Mouse (Mus musculus) heart, adult 2 months (tissue): ENCODE data around the gene Gm37240. TPM values are rescaled to one million over a fixed set of nuclear protein-coding genes. Genes with fewer than 3 reads are reported as not detected.
A peak's percentile ranks its signal among the peaks of the same experiment; 100 is the strongest.

Experiments
- DNase-seq, 2 experiments: peaks; one replicate each; pipeline ENCODE4 v3.0.0; 2021
- H3K27ac ChIP-seq: fragments of 200-600 bp; 2 replicates; pipeline ENCODE4 v1.8.1; 2022
- H3K27me3 ChIP-seq: fragments of 200-500 bp; 2 replicates; pipeline ENCODE4 v1.6.1; 2012; ENCODE audit warnings: mild to moderate bottlenecking, low read length, inconsistent platforms, mixed read lengths; ENCODE audit not compliant: control insufficient read depth, insufficient read depth
- H3K36me3 ChIP-seq: fragments of 200-500 bp; 2 replicates; pipeline ENCODE4 v1.6.1; 2012; ENCODE audit warnings: low read length, inconsistent platforms; ENCODE audit not compliant: control insufficient read depth, insufficient read depth
- H3K4me1 ChIP-seq: fragments of 200-500 bp; 2 replicates; pipeline ENCODE4 v1.6.1; 2011; ENCODE audit warnings: low read length; ENCODE audit not compliant: control insufficient read depth, insufficient read depth
- H3K4me3 ChIP-seq: fragments of 200-600 bp; 2 replicates; pipeline ENCODE4 v1.8.1; 2022
- H3K79me2 ChIP-seq: fragments of 200-500 bp; replicated peaks from 2 replicates; pipeline ENCODE4 v1.6.1; 2012; ENCODE audit warnings: mild to moderate bottlenecking, inconsistent platforms, low read length, moderate library complexity, mixed read lengths; ENCODE audit not compliant: control insufficient read depth, insufficient read depth
- H3K9ac ChIP-seq: fragments of 200-500 bp; 2 replicates; pipeline ENCODE4 v1.6.1; 2012; ENCODE audit warnings: low read depth, mild to moderate bottlenecking, control low read depth, inconsistent platforms, low read length, mixed read lengths
- CTCF ChIP-seq: fragments of 200-600 bp; IDR thresholded peaks from 2 replicates; pipeline ENCODE4 v1.8.1; 2022; ENCODE audit warnings: antibody characterized with exemption, mild to moderate bottlenecking, moderate library complexity
- EP300 ChIP-seq: fragments of 200-500 bp; IDR thresholded peaks from 2 replicates; pipeline ENCODE4 v1.6.1; 2011; ENCODE audit warnings: low read depth, low read length, control low read depth; ENCODE audit not compliant: insufficient read depth
- POLR2A ChIP-seq: fragments of 200-500 bp; IDR thresholded peaks from 2 replicates; pipeline ENCODE4 v1.6.1; 2011; ENCODE audit warnings: mild to moderate bottlenecking, low read depth, low read length, control low read depth; ENCODE audit not compliant: insufficient read depth
- WGBS: fragments of 180-500 bp; shearing (Covaris S2); methylation state at CpG from one replicate; pipeline ENCODE4 v1.1.7; 2018; 5-methylcytosine and 5-hydroxymethylcytosine counted together
- intact Hi-C: fragments of 180-260 bp; cut with DNase I; formaldehyde crosslinking; loops from one replicate; pipeline ENCODE4 v1.15.1; 2025
- polyA plus RNA-seq: library from polyadenylated mRNA; depleted of rRNA; stranded (reverse); fragments of >200 nt; gene quantifications from 2 replicates; pipeline ENCODE4 v1.2.3, GENCODE M21; 2012
- total RNA-seq, 2 experiments: library from RNA; stranded (reverse); gene quantifications; 2 replicates each; pipeline ENCODE4 v1.2.3; 2021

Gm37240 gene
- total and polyA plus RNA-seq, 3 experiments = 25.0 to 45.3 (median 36.6) TPM

DNA sequence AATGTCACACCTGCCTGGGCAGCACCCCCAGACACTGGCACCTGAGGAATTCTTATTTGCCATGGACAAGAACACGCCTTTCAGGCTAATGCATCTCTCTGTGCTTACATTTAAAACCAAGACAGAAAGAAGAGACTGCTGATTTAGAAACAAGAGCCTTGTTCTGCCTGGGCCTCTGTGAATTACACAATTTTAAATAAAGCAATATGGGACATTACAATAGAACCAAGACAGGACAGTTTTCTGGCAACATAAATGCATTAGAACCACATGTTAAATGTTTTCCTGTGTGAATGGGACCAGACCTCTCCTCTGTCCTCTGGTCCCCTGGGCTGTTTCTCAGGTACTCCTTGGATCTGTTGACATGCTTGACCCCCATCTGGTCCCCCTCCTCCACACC is 1111.2 kb downstream of the Gm37240 start:
- Histone ChIP-seq H3K9ac (no peak overlapping the region), H3K27ac (no peak overlapping the region), H3K79me2 (no peaks in the 10 kb centered on the region), H3K4me3 (no peak overlapping the region), H3K27me3 (no peaks in the 10 kb centered on the region), H3K36me3 (no peaks in the 10 kb centered on the region), H3K4me1 (no peaks in the 10 kb centered on the region)
- DNase-seq = no peak
- intact Hi-C loops = no loop called here
- 81% methylated on average over 1 of the region's 1 CpGs for WGBS
- no peak for TF ChIP-seq POLR2A
- TF ChIP-seq EP300 = no peak
- no peak for TF ChIP-seq CTCF

DNA sequence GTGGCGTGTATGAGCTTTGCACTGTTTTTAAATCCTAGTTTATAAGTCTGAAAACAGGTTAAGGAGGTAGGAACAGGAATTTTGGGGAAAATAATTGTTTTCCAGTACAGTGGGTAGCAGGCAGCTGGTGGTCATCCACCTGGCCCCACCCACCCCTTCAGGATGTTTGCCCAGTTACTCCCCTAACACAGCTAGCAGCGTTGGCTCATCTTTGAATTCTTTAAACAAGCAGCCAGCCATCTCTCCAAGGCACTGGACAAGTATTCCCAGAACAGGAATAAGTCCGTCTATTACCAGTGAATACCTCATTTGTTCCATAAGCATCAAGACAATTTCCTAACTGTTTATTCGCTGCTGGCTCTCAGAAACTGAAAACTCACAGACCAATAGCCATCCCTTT is 1111.7 kb downstream of the Gm37240 start:
- H3K79me2 ChIP-seq = no peaks in the 10 kb centered on the region
- intact Hi-C loops = no loop called here
- H3K27ac ChIP-seq = no peak overlapping the region
- H3K27me3 ChIP-seq = no peaks in the 10 kb centered on the region
- no peak for TF ChIP-seq CTCF
- no peak for TF ChIP-seq POLR2A
- no peak for TF ChIP-seq EP300
- no peak overlapping the region for H3K9ac ChIP-seq
- DNase-seq = no peak
- WGBS = 77% methylated on average over 4 of the region's 4 CpGs
- no peaks in the 10 kb centered on the region for H3K4me1 ChIP-seq
- no peak overlapping the region for H3K4me3 ChIP-seq
- H3K36me3 ChIP-seq = no peaks in the 10 kb centered on the region

DNA sequence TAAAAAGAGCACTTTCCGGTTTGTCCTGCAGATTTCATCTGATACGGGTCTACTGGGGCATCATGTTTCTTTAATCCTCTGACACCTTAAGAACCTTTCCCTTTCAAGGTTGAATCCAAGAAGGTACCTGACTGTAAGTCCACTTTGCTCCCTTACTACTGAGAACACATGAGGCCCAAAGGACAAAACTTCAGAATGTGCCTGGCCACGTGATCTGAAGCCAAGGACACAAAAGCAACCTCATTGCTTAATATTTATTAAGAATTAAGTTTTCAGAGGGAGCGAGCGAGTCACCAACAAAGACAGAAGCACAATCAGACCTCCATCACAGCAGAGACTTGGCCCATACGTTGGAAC is 1112.3 kb downstream of the Gm37240 start:
- no peak for DNase-seq
- Histone ChIP-seq H3K4me1 (no peaks in the 10 kb centered on the region), H3K36me3 (no peaks in the 10 kb centered on the region), H3K9ac (no peak overlapping the region), H3K79me2 (no peaks in the 10 kb centered on the region), H3K27ac (no peak overlapping the region), H3K27me3 (no peaks in the 10 kb centered on the region), H3K4me3 (no peak overlapping the region)
- intact Hi-C loops = no loop called here
- WGBS = 82% methylated on average over 6 of the region's 6 CpGs
- TF ChIP-seq CTCF = no peak
- no peak for TF ChIP-seq POLR2A
- TF ChIP-seq EP300 = no peak

DNA sequence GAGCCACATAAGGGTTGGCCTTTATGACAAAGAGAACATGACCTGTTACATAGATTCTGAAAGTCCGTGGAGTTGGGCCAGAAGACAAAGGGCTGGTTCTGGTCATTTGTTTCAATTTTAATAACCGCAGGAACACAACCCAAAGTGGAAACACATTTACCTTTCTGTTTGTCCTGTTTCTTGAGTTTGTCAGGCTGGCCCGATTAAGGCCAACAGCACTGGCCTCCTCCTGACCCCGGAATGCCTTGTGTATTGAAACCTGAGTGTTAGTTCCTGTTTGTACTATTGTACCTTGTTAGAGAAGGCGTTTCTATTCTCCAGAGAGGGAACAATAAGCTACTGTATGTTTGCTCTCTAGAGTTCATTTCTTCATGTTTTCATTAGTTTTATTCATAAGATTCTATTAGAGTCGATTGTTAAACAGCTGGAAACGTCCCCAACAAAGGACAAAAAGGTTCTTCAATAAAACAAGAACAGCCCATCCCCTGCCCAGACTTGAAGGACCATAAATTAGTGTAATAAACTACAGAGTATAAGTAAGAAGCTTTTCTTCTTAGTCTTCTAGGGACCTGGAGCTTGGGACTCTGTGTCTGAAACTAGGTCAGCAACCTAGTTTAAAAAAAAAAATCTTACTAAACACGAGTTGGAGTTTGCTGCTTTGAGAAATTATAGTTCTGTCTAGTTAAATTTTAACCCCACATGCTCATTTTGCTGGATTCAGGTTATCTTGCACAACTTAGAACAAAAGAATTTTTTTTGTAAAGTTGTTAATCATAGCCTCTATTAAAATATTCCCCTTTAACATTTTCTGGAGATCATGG is 1112.9 kb downstream of the Gm37240 start:
- WGBS = 59% methylated on average over 8 of the region's 8 CpGs
- TF ChIP-seq EP300 (no peak), CTCF (no peak), POLR2A (no peak)
- no peak for DNase-seq
- H3K4me3 ChIP-seq = no peak overlapping the region
- H3K79me2 ChIP-seq = no peaks in the 10 kb centered on the region
- H3K27me3 ChIP-seq = no peaks in the 10 kb centered on the region
- H3K4me1 ChIP-seq = no peaks in the 10 kb centered on the region
- no peak overlapping the region for H3K27ac ChIP-seq
- no peaks in the 10 kb centered on the region for H3K36me3 ChIP-seq
- no peak overlapping the region for H3K9ac ChIP-seq
- intact Hi-C loops = no loop called here

DNA sequence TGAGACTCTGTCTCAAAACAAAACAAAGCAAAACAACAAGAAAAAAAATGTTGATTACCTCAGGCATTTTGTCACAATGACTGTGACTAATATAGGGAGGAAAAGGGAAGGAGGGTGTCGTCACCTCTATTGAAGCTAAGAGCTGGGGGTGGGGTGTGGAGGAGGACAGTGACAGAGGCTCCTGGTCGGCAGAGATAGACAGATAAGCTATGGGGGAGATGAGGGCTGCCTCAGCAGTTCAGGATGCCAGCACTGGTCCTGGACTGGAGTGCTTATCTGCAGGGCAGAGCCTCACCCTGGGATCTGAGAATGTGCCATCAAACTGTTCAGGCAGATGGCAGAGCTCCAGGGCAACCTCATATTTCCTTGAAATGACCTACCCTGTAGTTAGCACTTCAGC is 1115.3 kb downstream of the Gm37240 start:
- Histone ChIP-seq H3K79me2 (no peaks in the 10 kb centered on the region), H3K36me3 (no peaks in the 10 kb centered on the region), H3K9ac (no peak overlapping the region), H3K27me3 (no peaks in the 10 kb centered on the region), H3K4me3 (no peak overlapping the region), H3K27ac (no peak overlapping the region), H3K4me1 (no peaks in the 10 kb centered on the region)
- WGBS = 21% methylated on average over 2 of the region's 2 CpGs
- peak in 1 of 2 experiments; percentile 5 for DNase-seq
- intact Hi-C loops = no loop called here
- no peak for TF ChIP-seq POLR2A
- no peak for TF ChIP-seq EP300
- no peak for TF ChIP-seq CTCF

DNA sequence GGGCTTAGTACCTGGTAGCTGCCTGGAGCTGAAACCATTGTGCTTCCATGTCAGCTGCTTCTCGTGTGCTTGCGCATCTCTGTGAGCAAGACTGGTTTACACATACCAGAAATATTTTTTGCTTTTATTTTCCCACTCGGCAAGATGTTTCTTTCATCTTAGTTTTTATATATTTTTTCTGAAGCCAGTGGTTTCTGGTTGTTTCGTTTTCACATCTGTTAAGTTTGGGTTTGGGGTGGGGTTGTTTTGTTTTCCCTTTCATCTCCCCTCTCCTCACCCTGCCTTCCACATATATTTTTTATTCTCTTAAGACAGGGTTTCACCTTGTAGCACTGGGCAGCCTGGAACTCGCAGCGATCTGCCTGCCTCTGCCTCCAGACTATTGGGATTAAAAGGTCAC is 1116.8 kb downstream of the Gm37240 start:
- Histone ChIP-seq H3K36me3 (no peaks in the 10 kb centered on the region), H3K27ac (no peak overlapping the region), H3K9ac (no peak overlapping the region), H3K4me3 (no peak overlapping the region), H3K79me2 (no peaks in the 10 kb centered on the region), H3K27me3 (no peaks in the 10 kb centered on the region), H3K4me1 (no peaks in the 10 kb centered on the region)
- TF ChIP-seq POLR2A = no peak
- TF ChIP-seq EP300 = no peak
- no peak for TF ChIP-seq CTCF
- intact Hi-C loops = no loop called here
- 89% methylated on average over 6 of the region's 6 CpGs for WGBS
- no peak for DNase-seq
